8 mouse cellular contexts compared by ENCODE assay signal in the genomic region with DNA sequence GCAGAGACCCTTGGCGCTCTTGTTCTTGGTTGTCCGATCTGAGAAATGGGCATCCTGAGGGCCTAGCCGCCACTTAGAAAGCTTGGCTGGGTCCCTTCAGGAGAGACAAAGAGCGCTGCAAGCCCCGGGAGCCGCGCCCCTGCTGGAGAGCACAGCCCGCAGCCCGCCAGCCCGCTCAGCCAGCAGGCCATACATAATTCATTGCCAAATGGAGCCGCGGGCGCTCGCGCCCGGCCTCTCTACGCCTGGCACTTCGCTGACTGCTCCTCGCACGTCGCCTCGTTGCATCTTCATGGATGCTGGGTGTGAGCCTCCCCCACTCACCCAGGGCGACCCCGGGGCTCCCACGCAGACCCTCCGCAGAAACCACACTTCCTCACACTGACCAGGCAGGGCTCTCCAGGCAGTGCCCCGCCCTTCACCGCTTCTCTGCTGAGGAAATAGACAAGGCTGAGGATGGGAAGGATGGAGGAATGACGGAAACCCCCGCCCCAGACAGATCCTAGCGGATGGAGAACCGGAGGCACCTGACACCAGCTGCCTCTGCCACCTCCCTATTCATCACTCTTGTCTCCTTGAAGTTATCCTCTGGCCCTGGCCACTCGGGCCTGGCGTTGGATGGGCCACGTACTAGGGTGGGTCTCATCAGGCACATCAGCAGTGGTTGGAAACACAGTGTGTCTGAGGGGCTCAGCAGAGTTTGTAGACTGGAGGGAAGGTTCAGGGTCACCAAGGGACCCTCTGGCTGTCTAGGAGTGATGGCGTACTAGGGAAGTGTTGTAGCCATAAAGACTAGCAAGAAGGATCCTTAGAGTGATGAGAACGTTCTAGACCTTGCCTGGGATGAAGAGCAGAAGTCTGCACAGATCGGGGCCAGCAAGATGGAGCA.
DNase-seq lines count a peak whose midpoint lies in the region; ATAC-seq and TF ChIP-seq lines count a peak whose summit lies in the region.

No protein-coding gene starts in this region.

- H3K9ac ChIP-seq in heart, embryonic 15.5 days = peak overlapping the region; percentile 40
- H3K9ac ChIP-seq in limb, embryonic 12.5 days (replicated peaks) = peak overlapping the region; percentile 46
- 0 out of 2 replicates have a peak overlapping the region, but pooled peaks have one; percentile 24 for H3K9ac ChIP-seq in midbrain, postnatal 0 days (replicated peaks; ENCODE audit: low read length, poor library complexity, severe bottlenecking)

- H3K4me1 ChIP-seq in heart, embryonic 15.5 days (replicated peaks) = peaks cover 44% of the 10 kb centered on the region
- H3K4me1 ChIP-seq in limb, embryonic 12.5 days (replicated peaks) = peaks cover 53% of the 10 kb centered on the region
- H3K4me1 ChIP-seq in midbrain, postnatal 0 days (ENCODE audit: insufficient read depth, low read length) = peaks cover 24% of the 10 kb centered on the region

- no peak overlapping the region for H3K27ac ChIP-seq in heart, embryonic 15.5 days
- H3K27ac ChIP-seq in limb, embryonic 12.5 days = peak overlapping the region; percentile 72; the same call in 1 of the 2 replicates
- H3K27ac ChIP-seq in midbrain, postnatal 0 days (ENCODE audit: low read depth, low read length) = peak overlapping the region; percentile 68

- ATAC-seq in heart, embryonic 15.5 days (replicated peaks; ENCODE audit: insufficient number of reproducible peaks, insufficient read depth, low FRiP score, low read depth) = no peak; the same call in 1 of the 2 replicates
- no peak for ATAC-seq in limb, embryonic 12.5 days (ENCODE audit: insufficient number of reproducible peaks, insufficient read depth, low FRiP score, low TSS enrichment, low read depth)
- ATAC-seq in midbrain, postnatal 0 days (ENCODE audit: low FRiP score) = peak; percentile 53; the same call in 1 of the 2 replicates

- no peaks in the 10 kb centered on the region for H3K9me3 ChIP-seq in heart, embryonic 15.5 days (replicated peaks)
- H3K9me3 ChIP-seq in limb, embryonic 12.5 days = no peaks in the 10 kb centered on the region
- H3K9me3 ChIP-seq in midbrain, postnatal 0 days (ENCODE audit: low read length) = no peaks in the 10 kb centered on the region

- no peaks in the 10 kb centered on the region for H3K36me3 ChIP-seq in heart, embryonic 15.5 days
- H3K36me3 ChIP-seq in limb, embryonic 12.5 days = no peaks in the 10 kb centered on the region
- no peaks in the 10 kb centered on the region for H3K36me3 ChIP-seq in midbrain, postnatal 0 days (ENCODE audit: insufficient read depth, low read length)

- WGBS in heart, embryonic 15.5 days = 17% methylated on average over 38 of the region's 38 CpGs
- 13% methylated on average over 38 of the region's 38 CpGs for WGBS in limb, embryonic 12.5 days
- WGBS in midbrain, postnatal 0 days = 14% methylated on average over 38 of the region's 38 CpGs

- peak overlapping the region; percentile 60 for H3K4me2 ChIP-seq in heart, embryonic 15.5 days
- H3K4me2 ChIP-seq in limb, embryonic 12.5 days = peak overlapping the region; percentile 51
- peak overlapping the region; percentile 37 for H3K4me2 ChIP-seq in midbrain, postnatal 0 days (ENCODE audit: low read depth, low read length, poor library complexity, severe bottlenecking)

- peak overlapping the region; percentile 25 for H3K4me3 ChIP-seq in heart, embryonic 15.5 days
- H3K4me3 ChIP-seq in limb, embryonic 12.5 days (replicated peaks) = peak overlapping the region; percentile 21
- H3K4me3 ChIP-seq in midbrain, postnatal 0 days (ENCODE audit: low read depth, low read length) = 0 out of 2 replicates have a peak overlapping the region, but pooled peaks have one; percentile 4

- peak; percentile 44 to 60 for DNase-seq in cerebellum, adult 18-20 months
- no peak for DNase-seq in cerebellum, adult 11-12 months
- peak; percentile 69 for DNase-seq in testis, postnatal 10 days (ENCODE audit: low spot score)
- DNase-seq in testis, postnatal 14 days (ENCODE audit: low spot score) = no peak
- peak; percentile 71 for DNase-seq in midbrain, postnatal 0 days (ENCODE audit: low spot score)
- DNase-seq in thymus, postnatal 4 days = no peak

- peak; percentile 54 for TF ChIP-seq CTCF in midbrain, postnatal 0 days (IDR thresholded peaks at IDR 0.05)

- no peaks in the 10 kb centered on the region for H3K27me3 ChIP-seq in heart, embryonic 15.5 days
- H3K27me3 ChIP-seq in limb, embryonic 12.5 days = no peaks in the 10 kb centered on the region; the same call in 1 of the 2 replicates
- no peaks in the 10 kb centered on the region for H3K27me3 ChIP-seq in midbrain, postnatal 0 days (ENCODE audit: insufficient read depth, low read length)

Comparison
In these comparisons a context has a peak if more than half of its experiments do, and no peak if none do; other contexts are left out.
1. DNase-seq: peak in cerebellum, adult 18-20 months (2 of 2), testis, postnatal 10 days (single experiment) and midbrain, postnatal 0 days (single experiment); none in cerebellum, adult 11-12 months (single experiment), testis, postnatal 14 days (single experiment) and thymus, postnatal 4 days (single experiment).
2. Peak in every context shown above with its lines, with median percentiles within 50 percentile points of each other: H3K4me2 ChIP-seq, H3K4me3 ChIP-seq and H3K9ac ChIP-seq.